Mouse (Mus musculus) brown adipose tissue, adult 24 weeks (tissue): ENCODE data around the gene Olfr1034. TPM values are rescaled to one million over a fixed set of nuclear protein-coding genes. Genes with fewer than 3 reads are reported as not detected.
"Not testable (repeated sequence)": the region's sequence is repeated elsewhere in the genome, so short reads cannot be mapped to it uniquely, and the experiment has no call there.

Experiments
- H3K27ac ChIP-seq: fragments of 200-500 bp; replicated peaks from 2 replicates; pipeline ENCODE4 v1.5.1; 2012; ENCODE audit warnings: low read depth, mild to moderate bottlenecking, low read length
- H3K4me1 ChIP-seq: fragments of 200-500 bp; 2 replicates; pipeline ENCODE4 v1.6.1; 2012; ENCODE audit warnings: low read length, mixed read lengths; ENCODE audit not compliant: control insufficient read depth, insufficient read depth, insufficient read length
- H3K4me3 ChIP-seq: fragments of 200-500 bp; 2 replicates; pipeline ENCODE4 v1.5.1; 2012; ENCODE audit warnings: low read depth, mild to moderate bottlenecking, low read length, moderate library complexity; ENCODE audit not compliant: insufficient read depth
- polyA plus RNA-seq: library from polyadenylated mRNA; stranded (reverse); fragments of >200 nt; gene quantifications from 2 replicates; pipeline ENCODE4 v1.2.4, GENCODE M21; 2012; ENCODE audit not compliant: missing spikeins, insufficient read depth, insufficient read length

Olfr1034 gene
- not detected in 2 replicates for polyA plus RNA-seq

- Histone ChIP-seq H3K4me3 (no peak within 1 kb of the TSS), H3K27ac (no peak within 1 kb of the TSS), H3K4me1 (no peaks in the 10 kb centered on the region)
These were observed at the start of gene Olfr1034 for GRCm38 (mm10) chr2:86045561-86045960. Gene Olfr1034 (plus strand): TSS chr2:86045861.

DNA sequence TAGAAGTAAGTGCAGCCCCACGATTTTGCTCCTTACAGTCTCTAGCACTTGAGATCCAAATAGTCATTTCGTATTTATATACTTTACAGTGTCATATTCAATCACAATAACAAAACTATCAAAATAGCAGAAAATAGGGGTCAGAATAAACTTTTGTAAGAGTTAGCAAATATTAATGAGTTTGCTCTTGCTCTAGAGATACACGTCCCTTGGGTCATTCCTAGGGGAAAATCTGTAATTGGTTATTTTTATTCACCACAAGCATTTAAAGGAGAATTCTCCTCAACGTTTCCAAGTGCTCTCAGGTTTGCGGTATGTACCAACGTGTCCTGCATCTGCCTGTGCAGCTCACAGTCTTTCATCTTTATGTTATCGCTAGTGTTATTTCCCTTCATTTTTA is 40.4 kb upstream of the Olfr1034 start, which contains the start of gene Olfr1032:
Gene Olfr1032, plus strand, starts transcription at position 301 of the 400 bp plus-strand sequence.
- no peak within 1 kb of the TSS for H3K4me3 ChIP-seq
- no peak within 1 kb of the TSS for H3K27ac ChIP-seq

GRCm38 (mm10) chr2:86020406-86020805 is 25.3 kb upstream of the Olfr1034 start, which contains the start of gene Olfr1033:
Gene Olfr1033 (plus strand): TSS chr2:86020633.
- peak within 1 kb of the TSS; percentile 51 for H3K4me3 ChIP-seq
- H3K27ac ChIP-seq = peak within 1 kb of the TSS; percentile 37; the same call in 1 of the 2 replicates
- not testable (repeated sequence) for H3K4me1 ChIP-seq

More for the DNA sequence above, 40.4 kb upstream of the Olfr1034 start, which contains the start of gene Olfr1032:
- no peaks in the 10 kb centered on the region for H3K4me1 ChIP-seq

GRCm38 (mm10) chr2:86021518-86021917 is 24.1 kb upstream of the Olfr1034 start:
- not testable (repeated sequence) for H3K4me1 ChIP-seq, H3K27ac ChIP-seq, H3K4me3 ChIP-seq

GRCm38 (mm10) chr2:86050777-86051176 is 5.1 kb downstream of the Olfr1034 start:
- not testable (repeated sequence) for H3K27ac ChIP-seq, H3K4me1 ChIP-seq, H3K4me3 ChIP-seq

- H3K4me1 ChIP-seq, H3K27ac ChIP-seq, H3K4me3 ChIP-seq: not testable (repeated sequence)
These were observed 18.1 kb downstream of the Olfr1034 start for GRCm38 (mm10) chr2:86063766-86064165.

- Histone ChIP-seq H3K4me3 (no peak overlapping the region), H3K4me1 (no peaks in the 10 kb centered on the region), H3K27ac (no peak overlapping the region)
These were observed 24.5 kb downstream of the Olfr1034 start for GRCm38 (mm10) chr2:86070189-86070588.

DNA sequence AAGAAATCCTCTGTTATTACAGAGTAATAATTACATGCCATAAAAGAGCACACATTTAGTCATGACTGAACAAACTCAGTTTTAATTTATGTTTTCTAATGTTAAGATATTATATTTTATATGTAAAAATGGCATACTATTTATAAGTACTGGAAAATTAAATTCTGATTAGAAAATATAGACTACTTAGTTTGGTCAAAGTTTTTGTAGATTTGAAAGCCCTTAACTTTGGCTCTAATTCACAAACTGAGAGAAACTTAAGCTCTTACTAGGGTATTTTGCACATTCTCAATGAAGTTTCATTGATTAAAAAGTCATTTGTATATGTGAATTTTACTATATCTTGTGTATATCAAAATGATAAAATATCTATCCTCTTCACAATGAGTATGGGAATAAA is 28.0 kb downstream of the Olfr1034 start, which contains the start of gene Olfr1036:
Gene Olfr1036, plus strand, starts transcription at position 301 of the 400 bp plus-strand sequence.
- H3K4me1 ChIP-seq, H3K27ac ChIP-seq: not testable (repeated sequence)

DNA sequence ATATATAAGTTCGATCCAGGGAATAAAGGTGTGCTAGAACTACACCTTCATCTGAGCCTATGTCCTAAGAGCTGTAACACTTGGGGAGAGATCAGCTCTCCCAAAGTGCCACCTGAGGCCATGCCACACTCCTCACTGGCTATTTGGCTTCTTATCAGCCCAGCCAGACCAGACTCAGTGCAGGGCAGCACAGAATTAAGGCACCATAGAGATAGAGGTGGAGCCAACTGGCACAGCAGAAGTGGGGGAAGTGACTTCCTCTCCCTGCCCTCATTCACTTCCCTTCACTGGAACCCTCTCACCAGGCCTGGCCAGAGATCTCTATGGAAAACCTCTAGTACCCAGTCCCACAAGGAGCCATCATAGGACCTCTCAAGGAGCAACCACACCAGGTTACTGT is 34.8 kb downstream of the Olfr1034 start:
- H3K4me3 ChIP-seq, H3K4me1 ChIP-seq, H3K27ac ChIP-seq: not testable (repeated sequence)

More for the DNA sequence above, 28.0 kb downstream of the Olfr1034 start, which contains the start of gene Olfr1036:
- H3K4me3 ChIP-seq = not testable (repeated sequence)

DNA sequence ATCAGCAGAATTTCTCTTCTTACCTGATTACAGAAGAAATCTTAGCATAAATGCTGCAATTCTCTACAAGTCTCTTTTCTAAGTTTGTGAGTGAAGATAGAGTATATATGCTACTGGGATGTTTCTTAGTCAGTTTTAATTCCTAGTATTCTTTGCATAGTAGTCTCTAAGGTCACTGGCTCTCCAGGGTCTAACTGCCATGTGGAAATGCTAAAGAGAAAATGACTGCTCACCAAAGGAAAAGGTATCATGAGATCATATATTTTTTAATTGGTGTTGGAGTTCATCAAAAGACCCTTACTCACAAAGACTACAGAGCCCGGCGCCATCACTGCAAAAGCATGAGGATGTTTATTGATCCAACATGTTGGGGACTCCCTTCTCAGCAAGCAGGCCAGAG is 41.6 kb downstream of the Olfr1034 start, which contains the start of gene Olfr1037:
Gene Olfr1037, minus strand, starts transcription at position 101 of the 400 bp plus-strand sequence.
- Histone ChIP-seq H3K4me1 (no peaks in the 10 kb centered on the region), H3K4me3 (no peak within 1 kb of the TSS), H3K27ac (no peak within 1 kb of the TSS)

Other genes starting within 250 kb of the Olfr1034 start
- gene Olfr1016, start 243.3 kb upstream of the Olfr1034 start, polyA plus RNA-seq = not detected in 2 replicates
- not detected in 2 replicates for gene Olfr1018, start 227.4 kb upstream of the Olfr1034 start, polyA plus RNA-seq
- not detected in 2 replicates for gene Olfr1019, start 200.4 kb upstream of the Olfr1034 start, polyA plus RNA-seq
- not detected in 2 replicates for gene Olfr1020, start 198.8 kb upstream of the Olfr1034 start, polyA plus RNA-seq
- gene Olfr1022, start 177.3 kb upstream of the Olfr1034 start, polyA plus RNA-seq = not detected in 2 replicates
- not detected in 2 replicates for gene Olfr1023, start 160.2 kb upstream of the Olfr1034 start, polyA plus RNA-seq
- not detected in 2 replicates for gene Olfr1024, start 140.8 kb upstream of the Olfr1034 start, polyA plus RNA-seq
- not detected in 2 replicates for gene Olfr1025-ps1, start 130.7 kb upstream of the Olfr1034 start, polyA plus RNA-seq
- gene Olfr1026, start 124.3 kb upstream of the Olfr1034 start, polyA plus RNA-seq = not detected in 2 replicates
- gene Olfr1028, start 95.4 kb upstream of the Olfr1034 start, polyA plus RNA-seq = not detected in 2 replicates
- not detected in 2 replicates for gene Olfr1029, start 72.0 kb upstream of the Olfr1034 start, polyA plus RNA-seq
- gene Olfr1030, start 66.6 kb upstream of the Olfr1034 start, polyA plus RNA-seq = not detected in 2 replicates
- gene Olfr1031, start 55.6 kb upstream of the Olfr1034 start, polyA plus RNA-seq = not detected in 2 replicates
- not detected in 2 replicates for gene Olfr1032, start 40.3 kb upstream of the Olfr1034 start, polyA plus RNA-seq
- 2.5 TPM in 1 of 2 replicates, not detected in the other for gene Olfr1033, start 25.2 kb upstream of the Olfr1034 start, polyA plus RNA-seq
- not detected in 2 replicates for gene Olfr1036, start 28.1 kb downstream of the Olfr1034 start, polyA plus RNA-seq
- gene Olfr1037, start 41.5 kb downstream of the Olfr1034 start, polyA plus RNA-seq = not detected in 2 replicates
- not detected in 2 replicates for gene Olfr1039, start 90.1 kb downstream of the Olfr1034 start, polyA plus RNA-seq
- not detected in 2 replicates for gene Olfr1040, start 100.9 kb downstream of the Olfr1034 start, polyA plus RNA-seq
- gene Olfr1042, start 116.0 kb downstream of the Olfr1034 start, polyA plus RNA-seq = not detected in 2 replicates
- gene Olfr1043, start 121.7 kb downstream of the Olfr1034 start, polyA plus RNA-seq = not detected in 2 replicates
- gene Olfr1044, start 132.0 kb downstream of the Olfr1034 start, polyA plus RNA-seq = not detected in 2 replicates
- not detected in 2 replicates for gene Olfr52, start 139.8 kb downstream of the Olfr1034 start, polyA plus RNA-seq
- not detected in 2 replicates for gene Olfr1045, start 157.1 kb downstream of the Olfr1034 start, polyA plus RNA-seq
- gene Olfr1046, start 173.5 kb downstream of the Olfr1034 start, polyA plus RNA-seq = not detected in 2 replicates
- gene Olfr1047, start 185.5 kb downstream of the Olfr1034 start, polyA plus RNA-seq = not detected in 2 replicates
- gene Olfr1048, start 194.4 kb downstream of the Olfr1034 start, polyA plus RNA-seq = not detected in 2 replicates
- not detected in 2 replicates for gene Olfr1049, start 212.5 kb downstream of the Olfr1034 start, polyA plus RNA-seq
- gene Olfr1051, start 233.2 kb downstream of the Olfr1034 start, polyA plus RNA-seq = not detected in 2 replicates
- not detected in 2 replicates for gene Olfr1052, start 246.6 kb downstream of the Olfr1034 start, polyA plus RNA-seq